Mouse (Mus musculus) forebrain, embryonic 14.5 days (tissue): ENCODE measurements around the gene Jpt1. TPM values are rescaled to one million over a fixed set of nuclear protein-coding genes. Genes with fewer than 3 reads are reported as not detected.

ENCODE experiments used
- ATAC-seq: fragments of 200-750 bp; cut with Nextera tagmentation; 2 replicates; pipeline ENCODE4 v1.8.0; 2017; ENCODE audit warnings: mild to moderate bottlenecking, moderate library complexity
- DNase-seq: peaks from one replicate; pipeline ENCODE4 v3.0.0-alpha.2; 2015; ENCODE audit warnings: low spot score
- H3K27ac ChIP-seq: fragments of 300-500 bp; sonication (generic); 2 replicates; pipeline ENCODE4 v1.5.1; 2014; ENCODE audit warnings: low read depth, mild to moderate bottlenecking, control low read depth, low read length, moderate library complexity
- H3K27me3 ChIP-seq: fragments of 300-500 bp; sonication (generic); replicated peaks from 2 replicates; pipeline ENCODE4 v1.6.1; 2014; ENCODE audit warnings: low read length, control low read depth, mixed read lengths; ENCODE audit not compliant: control insufficient read depth, insufficient read depth
- H3K36me3 ChIP-seq: fragments of 300-500 bp; sonication (generic); 2 replicates; pipeline ENCODE4 v1.6.1; 2014; ENCODE audit warnings: low read length, control low read depth; ENCODE audit not compliant: control insufficient read depth, insufficient read depth
- H3K4me1 ChIP-seq: fragments of 300-500 bp; sonication (generic); 2 replicates; pipeline ENCODE4 v1.6.1; 2014; ENCODE audit warnings: antibody characterized with exemption, low read length, control low read depth; ENCODE audit not compliant: control insufficient read depth, insufficient read depth
- H3K4me2 ChIP-seq: fragments of 300-500 bp; sonication (generic); 2 replicates; pipeline ENCODE4 v1.6.1; 2014; ENCODE audit warnings: mild to moderate bottlenecking, control low read depth, low read length
- H3K4me3 ChIP-seq: fragments of 300-500 bp; sonication (generic); 2 replicates; pipeline ENCODE4 v1.5.1; 2014; ENCODE audit warnings: low read depth, low read length, control low read depth
- H3K9ac ChIP-seq: fragments of 300-500 bp; sonication (generic); 2 replicates; pipeline ENCODE4 v1.6.1; 2014; ENCODE audit warnings: mild to moderate bottlenecking, low read length, control low read depth, moderate library complexity
- H3K9me3 ChIP-seq: fragments of 300-500 bp; sonication (generic); replicated peaks from 2 replicates; pipeline ENCODE4 v1.6.1; 2016; ENCODE audit warnings: low read length, control low read depth, mixed read lengths; ENCODE audit not compliant: control insufficient read depth
- WGBS: fragments of 180-500 bp; shearing (Covaris S2); extraction: QIAGEN DNeasy Blood & Tissue Kit; methylation state at CpG from one replicate; pipeline ENCODE4 v1.1.7; 2014; 5-methylcytosine and 5-hydroxymethylcytosine counted together
- microRNA-seq: library from miRNA; unstranded; fragments of <30 nt; microRNA quantifications from one replicate; pipeline ENCODE4, GENCODE M21; 2016
- polyA plus RNA-seq: library from polyadenylated mRNA; unstranded; fragments of >200 nt; fragmentation: Nextera tagmentation; extraction: Ambion mirVana; gene quantifications from 2 replicates; pipeline ENCODE4 v1.2.1, GENCODE M21; 2014

The Jpt1 gene
- polyA plus RNA-seq, 1 experiment from 2014 or later, result 2,168 TPM

- H3K4me2 ChIP-seq, result no peak overlapping the region
- 87% methylated on average over 16 of the region's 16 CpGs for WGBS
- no peaks in the 10 kb centered on the region for H3K27me3 ChIP-seq
- ATAC-seq, result no peak
- no peak for DNase-seq
- H3K4me3 ChIP-seq, result no peak overlapping the region
- H3K27ac ChIP-seq, result no peak overlapping the region
- H3K9me3 ChIP-seq, result no peaks in the 10 kb centered on the region
- H3K36me3 ChIP-seq, result no peaks in the 10 kb centered on the region
- no peaks in the 10 kb centered on the region for H3K4me1 ChIP-seq
- no peak overlapping the region for H3K9ac ChIP-seq
These were observed 66.1 kb downstream of the Jpt1 start for GRCm38 (mm10) chr11:115448075-115448474.

Small RNA genes within 50 kb of the gene (microRNA-seq; reads per million reads assigned to microRNA genes)
- gene Mir3968, result not detected

Other genes starting within 250 kb of the Jpt1 start
- 0.12 and 0.14 TPM in 2 replicates for gene Grin2c, start 247.1 kb downstream of the Jpt1 start, polyA plus RNA-seq
- 17.2 and 20.0 TPM in 2 replicates for gene Fdxr, start 237.3 kb downstream of the Jpt1 start, polyA plus RNA-seq
- gene Fads6, start 216.7 kb downstream of the Jpt1 start, polyA plus RNA-seq, result 0.24 and 0.40 TPM in 2 replicates
- gene Otop2, start 207.2 kb downstream of the Jpt1 start, polyA plus RNA-seq, result not detected in 2 replicates
- gene Ush1g, start 192.3 kb downstream of the Jpt1 start, polyA plus RNA-seq, result not detected in 2 replicates
- gene Otop3, start 179.7 kb downstream of the Jpt1 start, polyA plus RNA-seq, result 0.06 and 0.09 TPM in 2 replicates
- gene Hid1, start 146.6 kb downstream of the Jpt1 start, polyA plus RNA-seq, result 32.0 and 36.3 TPM in 2 replicates
- 17.7 and 19.0 TPM in 2 replicates for gene Cdr2l, start 132.5 kb downstream of the Jpt1 start, polyA plus RNA-seq
- gene Mrpl58, start 110.6 kb downstream of the Jpt1 start, polyA plus RNA-seq, result 203 and 253 TPM in 2 replicates
- gene Atp5h, start 94.4 kb downstream of the Jpt1 start, polyA plus RNA-seq, result 768 and 904 TPM in 2 replicates
- gene Kctd2, start 94.3 kb downstream of the Jpt1 start, polyA plus RNA-seq, result 17.8 and 17.9 TPM in 2 replicates
- not detected in 2 replicates for gene Trim80, start 73.8 kb downstream of the Jpt1 start, polyA plus RNA-seq
- gene Slc16a5, start 51.9 kb downstream of the Jpt1 start, polyA plus RNA-seq, result 0.12 TPM in 1 of 2 replicates, not detected in the other
- gene Armc7, start 38.7 kb downstream of the Jpt1 start, polyA plus RNA-seq, result 11.5 and 14.6 TPM in 2 replicates
- 95.5 and 107 TPM in 2 replicates for gene Nt5c, start 22.5 kb downstream of the Jpt1 start, polyA plus RNA-seq
- gene Sumo2, start 21.9 kb upstream of the Jpt1 start, polyA plus RNA-seq, result 1,356 and 1,420 TPM in 2 replicates
- 117 and 122 TPM in 2 replicates for gene Nup85, start 50.0 kb upstream of the Jpt1 start, polyA plus RNA-seq
- gene Mrps7, start 89.5 kb upstream of the Jpt1 start, polyA plus RNA-seq, result 72.1 and 81.5 TPM in 2 replicates
- 18.1 and 22.7 TPM in 2 replicates for gene Gga3, start 89.7 kb upstream of the Jpt1 start, polyA plus RNA-seq
- 9.5 and 12.5 TPM in 2 replicates for gene Mif4gd, start 98.6 kb upstream of the Jpt1 start, polyA plus RNA-seq
- gene Slc25a19, start 113.9 kb upstream of the Jpt1 start, polyA plus RNA-seq, result 38.3 and 50.1 TPM in 2 replicates
- gene Grb2, start 194.2 kb upstream of the Jpt1 start, polyA plus RNA-seq, result 108 and 113 TPM in 2 replicates